Mouse (Mus musculus) heart, postnatal 0 days (tissue): ENCODE data around the gene Ephb2.

Source experiments
- CTCF ChIP-seq: IDR thresholded peaks from 2 replicates; pipeline ENCODE4 v1.5.1; 2016; ENCODE audit warnings: antibody characterized with exemption, control low read depth, low read depth
- EP300 ChIP-seq: IDR thresholded peaks from 2 replicates; pipeline ENCODE4 v1.6.1; 2016; ENCODE audit warnings: antibody characterized with exemption, low read depth

DNA sequence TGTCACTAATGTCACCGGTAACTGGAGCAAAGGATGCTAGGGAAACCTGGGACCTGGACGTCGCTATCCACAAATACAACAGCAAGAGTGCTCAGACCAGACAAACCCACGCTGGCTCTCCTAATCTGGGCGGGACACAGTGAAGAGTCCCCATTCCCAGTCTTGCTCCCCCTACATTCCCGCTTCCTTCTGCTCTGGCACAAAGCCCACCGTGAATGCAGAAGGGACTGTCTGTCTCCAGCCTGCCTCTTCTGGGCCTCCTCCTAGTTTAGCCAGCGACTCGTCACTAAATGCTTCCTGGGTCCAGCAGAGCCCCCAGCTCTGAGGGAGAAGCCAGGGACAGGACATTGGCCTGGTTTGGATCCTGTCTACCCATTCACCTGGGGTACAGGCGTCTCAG lies 29.5 kb downstream of the Ephb2 start:
- TF ChIP-seq CTCF, result no peak
- no peak for TF ChIP-seq EP300
